Mouse (Mus musculus) megakaryocyte, embryonic 14.5 days (primary cell): Measurements from ENCODE around the gene Axin1.

Source experiments
- FLI1 ChIP-seq: IDR thresholded peaks from 2 replicates; pipeline ENCODE4 v1.6.1; 2012; ENCODE audit warnings: low read length, inconsistent platforms, mixed read lengths
- GATA1 ChIP-seq: IDR thresholded peaks from 3 replicates; pipeline ENCODE4 v1.6.1; 2012; ENCODE audit warnings: mixed read lengths, low read length, inconsistent platforms, borderline replicate concordance

GRCm38 (mm10) chr17:26116503-26117258, 21.8 kb upstream of the Axin1 start:
- TF ChIP-seq GATA1 (no peak), FLI1 (no peak)
